Mouse (Mus musculus): Measurements from ENCODE around the gene Rtl8c. TPM values are rescaled to one million over a fixed set of nuclear protein-coding genes. Genes with fewer than 3 reads are reported as not detected.
A peak's percentile ranks its signal among the peaks of the same experiment; 100 is the strongest.
"Not testable (repeated sequence)": the region's sequence is repeated elsewhere in the genome, so short reads cannot be mapped to it uniquely, and the experiment has no call there.

The Rtl8c gene
- polyA plus RNA-seq (2016; fragmentation: Nextera tagmentation; extraction: Ambion mirVana), result 61.8 and 64.2 TPM in 2 replicates

- WGBS, result 33% methylated on average over 19 of the region's 20 CpGs
- Histone ChIP-seq H3K27me3 (no peaks in the 10 kb centered on the region), H3K4me2 (peak within 1 kb of the TSS; percentile 53), H3K27ac (0 out of 2 replicates have a peak within 1 kb of the TSS, but pooled peaks have one; percentile 25), H3K4me1 (no peaks in the 10 kb centered on the region), H3K9me3 (no peaks in the 10 kb centered on the region), H3K9ac (peak within 1 kb of the TSS; percentile 58), H3K4me3 (replicated peaks) (peak within 1 kb of the TSS; percentile 39), H3K36me3 (replicated peaks) (no peaks in the 10 kb centered on the region)
- ATAC-seq (ENCODE audit: low FRiP score), result peak; percentile 94
These were observed at the start of gene Rtl8c for GRCm38 (mm10) chrX:53607242-53608121. Gene Rtl8c, plus strand, starts transcription at chrX:53608032.

- Histone ChIP-seq H3K27me3 (no peaks in the 10 kb centered on the region), H3K4me3 (replicated peaks) (no peak overlapping the region), H3K4me1 (no peaks in the 10 kb centered on the region), H3K9me3 (no peaks in the 10 kb centered on the region), H3K36me3 (replicated peaks) (no peaks in the 10 kb centered on the region), H3K4me2 (no peak overlapping the region), H3K9ac (no peak overlapping the region), H3K27ac (no peak overlapping the region)
- 87% methylated on average over 1 of the region's 1 CpGs for WGBS
- ATAC-seq (ENCODE audit: low FRiP score), result no peak
These were observed 28.5 kb upstream of the Rtl8c start for GRCm38 (mm10) chrX:53579311-53579710.

GRCm38 (mm10) chrX:53581407-53581806 lies 26.4 kb upstream of the Rtl8c start:
- H3K4me2 ChIP-seq; H3K36me3 ChIP-seq (replicated peaks); H3K27me3 ChIP-seq; H3K27ac ChIP-seq; H3K4me3 ChIP-seq (replicated peaks); H3K9me3 ChIP-seq; H3K4me1 ChIP-seq; ATAC-seq (ENCODE audit: low FRiP score); H3K9ac ChIP-seq: not testable (repeated sequence)
- WGBS, result 100% methylated on average over 2 of the region's 4 CpGs

GRCm38 (mm10) chrX:53583404-53583803 lies 24.4 kb upstream of the Rtl8c start:
- not testable (repeated sequence) for H3K4me1 ChIP-seq; H3K9ac ChIP-seq; H3K4me2 ChIP-seq; H3K36me3 ChIP-seq (replicated peaks); ATAC-seq (ENCODE audit: low FRiP score); H3K27ac ChIP-seq; H3K4me3 ChIP-seq (replicated peaks); H3K9me3 ChIP-seq; H3K27me3 ChIP-seq
- WGBS, result 58% methylated on average over 3 of the region's 4 CpGs

- not testable (repeated sequence) for H3K4me3 ChIP-seq (replicated peaks); ATAC-seq (ENCODE audit: low FRiP score); H3K9ac ChIP-seq; H3K4me1 ChIP-seq; H3K9me3 ChIP-seq; H3K27me3 ChIP-seq; H3K36me3 ChIP-seq (replicated peaks); H3K27ac ChIP-seq; H3K4me2 ChIP-seq
- 17% methylated on average over 1 of the region's 2 CpGs for WGBS
These were observed 7.8 kb upstream of the Rtl8c start for GRCm38 (mm10) chrX:53599993-53600392.

- H3K9ac ChIP-seq; H3K27me3 ChIP-seq; H3K27ac ChIP-seq; H3K36me3 ChIP-seq (replicated peaks); ATAC-seq (ENCODE audit: low FRiP score); H3K9me3 ChIP-seq; H3K4me1 ChIP-seq; H3K4me2 ChIP-seq; H3K4me3 ChIP-seq (replicated peaks): not testable (repeated sequence)
- WGBS, result 13% methylated on average over 1 of the region's 1 CpGs
These were observed 1.7 kb upstream of the Rtl8c start for GRCm38 (mm10) chrX:53606176-53606575.

GRCm38 (mm10) chrX:53608122-53608813 lies 436 bp downstream of the Rtl8c start:
- Histone ChIP-seq H3K27ac (0 out of 2 replicates have a peak overlapping the region, but pooled peaks have one; percentile 25), H3K4me1 (no peaks in the 10 kb centered on the region), H3K4me2 (peak overlapping the region; percentile 53), H3K4me3 (replicated peaks) (peak overlapping the region; percentile 39), H3K27me3 (no peaks in the 10 kb centered on the region), H3K9ac (peak overlapping the region; percentile 58), H3K36me3 (replicated peaks) (no peaks in the 10 kb centered on the region), H3K9me3 (no peaks in the 10 kb centered on the region)
- WGBS, result 28% methylated on average over 17 of the region's 18 CpGs
- peak; percentile 73 for ATAC-seq (ENCODE audit: low FRiP score)

- not testable (repeated sequence) for H3K4me1 ChIP-seq; H3K36me3 ChIP-seq (replicated peaks); H3K9me3 ChIP-seq; H3K27me3 ChIP-seq; ATAC-seq (ENCODE audit: low FRiP score)
- H3K9ac ChIP-seq, result peak within 1 kb of the TSS; percentile 58
- H3K27ac ChIP-seq, result 0 out of 2 replicates have a peak within 1 kb of the TSS, but pooled peaks have one; percentile 25
- peak within 1 kb of the TSS; percentile 53 for H3K4me2 ChIP-seq
- peak within 1 kb of the TSS; percentile 39 for H3K4me3 ChIP-seq (replicated peaks)
- 76% methylated on average over 2 of the region's 4 CpGs for WGBS
These were observed 1.0 kb downstream of the Rtl8c start, which contains the start of gene Gm14597 for GRCm38 (mm10) chrX:53608879-53609278. Gene Gm14597, minus strand, starts transcription at chrX:53608979.

- H3K27ac ChIP-seq, result no peak overlapping the region
- H3K4me1 ChIP-seq, result no peaks in the 10 kb centered on the region
- H3K9me3 ChIP-seq, result no peaks in the 10 kb centered on the region
- ATAC-seq (ENCODE audit: low FRiP score), result no peak
- no peak overlapping the region for H3K4me2 ChIP-seq
- 8% methylated on average over 3 of the region's 3 CpGs for WGBS
- H3K4me3 ChIP-seq (replicated peaks), result no peak overlapping the region
- no peaks in the 10 kb centered on the region for H3K36me3 ChIP-seq (replicated peaks)
- H3K27me3 ChIP-seq, result no peaks in the 10 kb centered on the region
- no peak overlapping the region for H3K9ac ChIP-seq
These were observed 2.7 kb downstream of the Rtl8c start for GRCm38 (mm10) chrX:53610571-53610970.

GRCm38 (mm10) chrX:53611395-53611794 lies 3.6 kb downstream of the Rtl8c start:
- H3K4me1 ChIP-seq; H3K4me2 ChIP-seq; H3K27ac ChIP-seq; ATAC-seq (ENCODE audit: low FRiP score); H3K4me3 ChIP-seq (replicated peaks); H3K36me3 ChIP-seq (replicated peaks); H3K9ac ChIP-seq; H3K9me3 ChIP-seq; H3K27me3 ChIP-seq: not testable (repeated sequence)

GRCm38 (mm10) chrX:53638107-53638506 lies 30.3 kb downstream of the Rtl8c start:
- 61% methylated on average over 3 of the region's 3 CpGs for WGBS
- H3K4me3 ChIP-seq (replicated peaks); H3K4me1 ChIP-seq; H3K27ac ChIP-seq; H3K9me3 ChIP-seq; H3K9ac ChIP-seq; H3K27me3 ChIP-seq; H3K4me2 ChIP-seq; H3K36me3 ChIP-seq (replicated peaks); ATAC-seq (ENCODE audit: low FRiP score): not testable (repeated sequence)

GRCm38 (mm10) chrX:53642604-53642979 lies 34.8 kb downstream of the Rtl8c start:
- ATAC-seq (ENCODE audit: low FRiP score); H3K9me3 ChIP-seq; H3K4me1 ChIP-seq; H3K36me3 ChIP-seq (replicated peaks); H3K9ac ChIP-seq; H3K27me3 ChIP-seq; H3K27ac ChIP-seq: not testable (repeated sequence)
- H3K4me2 ChIP-seq, result peak overlapping the region; percentile 40
- H3K4me3 ChIP-seq (replicated peaks), result peak overlapping the region; percentile 22; the same call in 1 of the 2 replicates
- 91% methylated on average over 3 of the region's 4 CpGs for WGBS

Data from forebrain, embryonic 12.5 days (tissue).